Mouse (Mus musculus): ENCODE data around the gene Bola1. TPM values are rescaled to one million over a fixed set of nuclear protein-coding genes. Genes with fewer than 3 reads are reported as not detected.
"Not testable (repeated sequence)": the region's sequence is repeated elsewhere in the genome, so short reads cannot be mapped to it uniquely, and the experiment has no call there.

Bola1 gene
- total and polyA plus RNA-seq, 3 experiments: 29.6 to 95.5 (median 38.9) TPM

- DNase-seq: no peak
These were observed 28.0 kb upstream of the Bola1 start for GRCm38 (mm10) chr3:96247356-96248140.

GRCm38 (mm10) chr3:96246427-96246856 lies 26.9 kb upstream of the Bola1 start, which contains the start of gene Hist2h3c1:
TSS of gene Hist2h3c1 (plus strand) at chr3:96246685.
- DNase-seq: not testable (repeated sequence)

GRCm38 (mm10) chr3:96246018-96246417 lies 26.5 kb upstream of the Bola1 start:
- not testable (repeated sequence) for DNase-seq

- DNase-seq: peak; percentile 93
These were observed 25.7 kb upstream of the Bola1 start, which contains the start of gene Hist2h2aa1 for GRCm38 (mm10) chr3:96245003-96245886. TSS of gene Hist2h2aa1 (plus strand) at chr3:96245497.

- DNase-seq: no peak
These were observed 24.5 kb upstream of the Bola1 start for GRCm38 (mm10) chr3:96243921-96244572.

GRCm38 (mm10) chr3:96240799-96241197 lies 21.3 kb upstream of the Bola1 start:
- no peak for DNase-seq

- DNase-seq: peak; percentile 100
These were observed 20.7 kb upstream of the Bola1 start, which contains the start of gene Hist2h2aa2 for GRCm38 (mm10) chr3:96239949-96240798. TSS of gene Hist2h2aa2 (minus strand) at chr3:96240276.

- peak; percentile 77 for DNase-seq
These were observed 19.7 kb upstream of the Bola1 start, which contains the start of gene Hist2h3c2 for GRCm38 (mm10) chr3:96238954-96239793. TSS of gene Hist2h3c2 (minus strand) at chr3:96239127.

GRCm38 (mm10) chr3:96237904-96238511 lies 18.5 kb upstream of the Bola1 start:
- DNase-seq: no peak

- DNase-seq: no peak
These were observed 17.9 kb upstream of the Bola1 start for GRCm38 (mm10) chr3:96237335-96237903.

GRCm38 (mm10) chr3:96236834-96237334 lies 17.4 kb upstream of the Bola1 start:
- DNase-seq: no peak

GRCm38 (mm10) chr3:96235836-96236235 lies 16.3 kb upstream of the Bola1 start:
- no peak for DNase-seq

- DNase-seq: no peak
These were observed 15.4 kb upstream of the Bola1 start for GRCm38 (mm10) chr3:96234914-96235313.

GRCm38 (mm10) chr3:96231758-96232120 lies 12.2 kb upstream of the Bola1 start:
- DNase-seq: no peak

- DNase-seq: peak; percentile 48
These were observed 11.6 kb upstream of the Bola1 start for GRCm38 (mm10) chr3:96230910-96231757.

GRCm38 (mm10) chr3:96230404-96230803 lies 10.9 kb upstream of the Bola1 start:
- no peak for DNase-seq

- peak; percentile 63 for DNase-seq
These were observed 9.3 kb upstream of the Bola1 start for GRCm38 (mm10) chr3:96228828-96229227.
